Mouse (Mus musculus) CD4-positive naive resting alpha-beta T cell, adult 57 days (primary cell): ENCODE results near the gene Adora3. TPM values are rescaled to one million over a fixed set of nuclear protein-coding genes. Genes with fewer than 3 reads are reported as not detected.

Experiments used
- total RNA-seq: library from RNA; stranded (reverse); gene quantifications from one replicate; pipeline ENCODE4 v1.2.4, GENCODE M21; 2023

Gene Adora3
- total RNA-seq = not detected

DNA sequence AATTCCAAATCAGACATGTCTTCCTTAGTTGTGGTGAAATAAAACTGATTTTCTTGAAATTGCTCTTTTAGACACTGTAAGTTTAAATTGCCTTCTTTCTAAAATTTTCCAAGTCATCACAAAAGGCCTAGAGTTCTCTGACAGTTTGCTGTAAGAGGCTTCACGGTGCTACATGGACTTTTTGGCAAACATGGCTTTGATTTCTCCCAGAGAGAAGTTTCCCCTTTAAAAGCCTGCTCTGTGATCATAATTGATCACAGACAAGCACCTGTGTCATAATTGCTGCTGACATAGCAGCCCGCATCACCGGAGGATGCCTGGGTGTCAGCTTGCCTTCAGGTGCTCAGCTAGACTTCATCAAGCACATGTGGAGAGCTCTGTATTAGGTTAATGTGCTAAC, at the start of gene Adora3, which contains the start of gene Tmigd3:
Gene Adora3, plus strand, starts transcription at position 301 of the 400 bp plus-strand sequence.
Gene Tmigd3, plus strand, starts transcription at position 346 of the 400 bp plus-strand sequence.

DNA sequence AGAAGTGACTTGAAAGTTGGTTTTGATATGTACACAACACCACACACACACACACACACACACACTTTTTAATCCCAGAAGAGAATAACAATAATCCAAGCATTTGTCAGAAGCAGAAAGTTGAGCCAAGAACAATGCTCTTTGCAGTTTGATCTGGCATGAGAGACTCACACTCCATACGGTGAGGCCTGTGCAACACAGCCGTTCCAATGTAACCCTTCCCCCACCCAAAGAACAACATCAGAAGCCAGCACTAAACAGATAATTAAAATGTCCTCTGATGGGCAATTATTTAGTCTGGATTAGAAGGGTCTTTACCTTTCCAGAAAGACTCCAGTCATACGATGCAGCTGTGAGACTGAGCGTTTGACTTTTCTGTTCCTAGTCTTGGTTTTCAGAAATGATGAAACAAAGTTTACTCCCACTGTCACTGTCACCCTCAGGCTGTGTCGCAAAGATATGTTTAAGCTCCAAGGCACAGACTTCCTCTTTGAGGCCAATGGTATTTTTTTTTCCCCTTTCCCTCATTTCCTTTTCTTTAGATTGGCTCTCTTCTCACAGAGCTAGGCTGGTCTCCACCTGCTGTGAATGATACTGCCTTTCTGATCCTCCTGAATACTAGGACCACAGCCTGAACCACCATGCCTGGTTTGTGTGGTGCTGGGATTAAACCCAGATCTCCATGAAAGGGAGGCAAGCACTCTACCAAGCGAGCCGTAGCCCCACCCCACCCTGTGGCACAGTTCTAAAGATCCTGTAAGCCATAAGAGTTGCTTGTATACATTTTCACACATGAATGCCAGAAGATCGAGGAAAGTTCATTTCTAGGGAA, 61.8 kb downstream of the Adora3 start, which contains the start of gene I830077J02Rik:
Gene I830077J02Rik, minus strand, starts transcription at position 425 of the 832 bp plus-strand sequence.

Other genes starting within 250 kb of the Adora3 start
- 27.4 TPM for gene Ddx20, start 183.3 kb upstream of the Adora3 start, total RNA-seq
- gene Inka2, start 166.3 kb upstream of the Adora3 start, total RNA-seq = 1.3 TPM
- 119 TPM for gene Rap1a, start 69.5 kb upstream of the Adora3 start, total RNA-seq
- gene Tmigd3, start within 50 bp of the Adora3 start, total RNA-seq = not detected
- gene I830077J02Rik, start 61.8 kb downstream of the Adora3 start, total RNA-seq = 2.6 TPM
- gene Wdr77, start 88.5 kb downstream of the Adora3 start, total RNA-seq = 44.5 TPM
- gene Atp5f1, start 89.2 kb downstream of the Adora3 start, total RNA-seq = 130 TPM
- gene Ovgp1, start 102.9 kb downstream of the Adora3 start, total RNA-seq = 8.8 TPM
- gene Pifo, start 143.8 kb downstream of the Adora3 start, total RNA-seq = 1.1 TPM
- gene Chil5, start 162.0 kb downstream of the Adora3 start, total RNA-seq = 4.0 TPM
- gene Chia1, start 242.4 kb downstream of the Adora3 start, total RNA-seq = not detected